Mouse (Mus musculus): ENCODE data around the gene Zfp280b.

- TF ChIP-seq CTCF (conservative IDR thresholded peaks at IDR 0.05; ENCODE audit: insufficient read depth, insufficient read length, low read depth, low read length) (no peak), POLR2A (IDR thresholded peaks at IDR 0.05; ENCODE audit: low read depth, low read length) (no peak)
Observed at GRCm38 (mm10) chr10:76002101-76002521, 30.3 kb upstream of the Zfp280b start.
